Comparison of ENCODE assay signal across 14 mouse cellular contexts in genomic region chr2:91689452-91689851, GRCm38 (mm10). TPM values are rescaled to one million over a fixed set of nuclear protein-coding genes. Genes with fewer than 3 reads are reported as not detected.
DNase-seq lines count a peak whose midpoint lies in the region; ATAC-seq and TF ChIP-seq lines count a peak whose summit lies in the region.
"Had no signal": no experiment of that assay in that cellular context is flagged by ENCODE, and none has a peak within 500 bp of the region (broad histone marks: within the 10 kb centered on the region; RNA-seq: fewer than 3 reads in every experiment).

No protein-coding gene starts in this region.

- ATAC-seq in embryonic facial prominence, embryonic 14.5 days (ENCODE audit: low read depth), result no peak; the same call in 1 of the 2 replicates
- ATAC-seq in forebrain, embryonic 15.5 days (replicated peaks), result no peak
- ATAC-seq: forebrain, embryonic 13.5 days; liver, embryonic 12.5 days had no signal

- DNase-seq in embryonic facial prominence, embryonic 14.5 days (ENCODE audit: low spot score), result peak; percentile 10
- no peak for DNase-seq in embryonic facial prominence, embryonic 10.5 days (ENCODE audit: low spot score)
- DNase-seq in layer of hippocampus, adult 2 months (ENCODE audit: low spot score in 2 of 2), result peak; percentile 47 to 58
- no peak for DNase-seq in layer of hippocampus, postnatal 25 days (ENCODE audit: extremely low spot score in 1 of 2, low spot score in 1 of 2)
- peak; percentile 59 for DNase-seq in heart, adult 8-10 months (ENCODE audit: low spot score)
- DNase-seq in layer of hippocampus, adult 9-11 months, result peak; percentile 66
- no peak for DNase-seq in kidney, adult 11 months
- DNase-seq: kidney, postnatal 10 days; thymus, adult 18-20 months had no signal

- H3K9me3 ChIP-seq in embryonic facial prominence, embryonic 14.5 days (ENCODE audit: control insufficient read depth, low read length), result no peaks in the 10 kb centered on the region
- H3K9me3 ChIP-seq in embryonic facial prominence, embryonic 10.5 days, result no peaks in the 10 kb centered on the region
- H3K9me3 ChIP-seq in forebrain, embryonic 15.5 days, result no peaks in the 10 kb centered on the region
- H3K9me3 ChIP-seq: embryonic facial prominence, embryonic 13.5 days; forebrain, embryonic 13.5 days; liver, embryonic 12.5 days had no signal

- H3K36me3 ChIP-seq in embryonic facial prominence, embryonic 14.5 days (ENCODE audit: control insufficient read depth, insufficient read depth, low read length), result peaks cover 49% of the 10 kb centered on the region
- peaks cover 69% of the 10 kb centered on the region for H3K36me3 ChIP-seq in embryonic facial prominence, embryonic 10.5 days (replicated peaks)
- H3K36me3 ChIP-seq in forebrain, embryonic 15.5 days, result peaks cover 52% of the 10 kb centered on the region

- no peak overlapping the region for H3K4me2 ChIP-seq in embryonic facial prominence, embryonic 14.5 days (ENCODE audit: low read depth, low read length)
- no peak overlapping the region for H3K4me2 ChIP-seq in forebrain, embryonic 15.5 days (replicated peaks)
- H3K4me2 ChIP-seq: embryonic facial prominence, embryonic 13.5 days; forebrain, embryonic 13.5 days; liver, embryonic 12.5 days; midbrain, embryonic 11.5 days had no signal

- no peak overlapping the region for H3K9ac ChIP-seq in embryonic facial prominence, embryonic 14.5 days (ENCODE audit: low read depth, low read length)
- no peak overlapping the region for H3K9ac ChIP-seq in forebrain, embryonic 15.5 days (replicated peaks)
- H3K9ac ChIP-seq: embryonic facial prominence, embryonic 13.5 days; forebrain, embryonic 13.5 days; liver, embryonic 12.5 days had no signal

- no peaks in the 10 kb centered on the region for H3K4me1 ChIP-seq in embryonic facial prominence, embryonic 14.5 days (ENCODE audit: control insufficient read depth, insufficient read depth, low read length)
- H3K4me1 ChIP-seq in embryonic facial prominence, embryonic 10.5 days, result no peaks in the 10 kb centered on the region
- H3K4me1 ChIP-seq in forebrain, embryonic 15.5 days, result no peaks in the 10 kb centered on the region
- H3K4me1 ChIP-seq: embryonic facial prominence, embryonic 13.5 days; forebrain, embryonic 13.5 days; liver, embryonic 12.5 days had no signal

- WGBS in embryonic facial prominence, embryonic 14.5 days, result 86% methylated on average over 7 of the region's 7 CpGs
- WGBS in embryonic facial prominence, embryonic 10.5 days, result 80% methylated on average over 7 of the region's 7 CpGs
- WGBS in forebrain, embryonic 15.5 days, result 79% methylated on average over 7 of the region's 7 CpGs

- H3K4me3 ChIP-seq in embryonic facial prominence, embryonic 14.5 days (ENCODE audit: low read depth, low read length), result no peak overlapping the region
- H3K4me3 ChIP-seq in embryonic facial prominence, embryonic 10.5 days, result no peak overlapping the region
- H3K4me3 ChIP-seq in layer of hippocampus, adult 2 months, result no peak overlapping the region
- no peak overlapping the region for H3K4me3 ChIP-seq in forebrain, embryonic 15.5 days
- H3K4me3 ChIP-seq: embryonic facial prominence, embryonic 13.5 days; forebrain, embryonic 13.5 days; liver, embryonic 12.5 days had no signal

- no peak for TF ChIP-seq CTCF in layer of hippocampus, adult 2 months (conservative IDR thresholded peaks at IDR 0.05)

- no peaks in the 10 kb centered on the region for H3K27me3 ChIP-seq in embryonic facial prominence, embryonic 14.5 days (replicated peaks; ENCODE audit: control insufficient read depth, insufficient read depth, low read length)
- no peaks in the 10 kb centered on the region for H3K27me3 ChIP-seq in embryonic facial prominence, embryonic 10.5 days (replicated peaks; ENCODE audit: low read depth, poor library complexity, severe bottlenecking)
- no peaks in the 10 kb centered on the region for H3K27me3 ChIP-seq in forebrain, embryonic 15.5 days
- H3K27me3 ChIP-seq: embryonic facial prominence, embryonic 13.5 days; forebrain, embryonic 13.5 days; liver, embryonic 12.5 days had no signal

- H3K27ac ChIP-seq in embryonic facial prominence, embryonic 14.5 days (replicated peaks; ENCODE audit: low read depth, low read length), result no peak overlapping the region
- H3K27ac ChIP-seq in embryonic facial prominence, embryonic 10.5 days (replicated peaks), result no peak overlapping the region
- peak overlapping the region; percentile 67 for H3K27ac ChIP-seq in layer of hippocampus, adult 2 months
- H3K27ac ChIP-seq in forebrain, embryonic 15.5 days (replicated peaks), result no peak overlapping the region
- H3K27ac ChIP-seq: embryonic facial prominence, embryonic 13.5 days; forebrain, embryonic 13.5 days; liver, embryonic 12.5 days had no signal

RNA-seq across cellular contexts. Expression of gene Atg13, which starts 20.9 kb away (rescaled TPM):
- 27.2 and 31.0 TPM in 2 replicates for polyA plus RNA-seq in embryonic facial prominence, embryonic 14.5 days (2014; fragmentation: Nextera tagmentation; extraction: Ambion mirVana)
- polyA plus RNA-seq in embryonic facial prominence, embryonic 10.5 days (2016; fragmentation: Nextera tagmentation; extraction: Ambion mirVana), result 27.1 and 28.9 TPM in 2 replicates
- total RNA-seq in layer of hippocampus, adult 2 months (2021), result 10 to 100 TPM; 73.9 to 75.3 TPM
- 10 to 100 TPM; 72.0 to 74.3 TPM for total RNA-seq in layer of hippocampus, postnatal 25 days (2021)
- 10 to 100 TPM; 50.7 to 59.6 (median 55.4) TPM for total RNA-seq in heart, adult 8-10 months (2022)
- polyA plus RNA-seq in forebrain, embryonic 15.5 days (2015; fragmentation: Nextera tagmentation; extraction: Ambion mirVana), result 38.4 and 40.4 TPM in 2 replicates

RNA-seq across cellular contexts. Expression of gene Harbi1, which starts 21.2 kb away (rescaled TPM):
- 11.9 and 14.7 TPM in 2 replicates for polyA plus RNA-seq in embryonic facial prominence, embryonic 14.5 days (2014; fragmentation: Nextera tagmentation; extraction: Ambion mirVana)
- 24.8 and 26.9 TPM in 2 replicates for polyA plus RNA-seq in embryonic facial prominence, embryonic 10.5 days (2016; fragmentation: Nextera tagmentation; extraction: Ambion mirVana)
- total RNA-seq in layer of hippocampus, adult 2 months (2021), result 1 to 10 TPM; 6.7 to 10.0 TPM
- total RNA-seq in layer of hippocampus, postnatal 25 days (2021), result 1 to 10 TPM; 7.1 to 7.9 TPM
- total RNA-seq in heart, adult 8-10 months (2022), result 1 to 10 TPM; 5.8 to 8.5 (median 6.5) TPM
- polyA plus RNA-seq in forebrain, embryonic 15.5 days (2015; fragmentation: Nextera tagmentation; extraction: Ambion mirVana), result 20.4 and 23.7 TPM in 2 replicates

RNA-seq across cellular contexts. Expression of gene Arhgap1, which starts 39.8 kb away (rescaled TPM):
- polyA plus RNA-seq in embryonic facial prominence, embryonic 14.5 days (2014; fragmentation: Nextera tagmentation; extraction: Ambion mirVana), result 117 and 120 TPM in 2 replicates
- 76.0 and 80.5 TPM in 2 replicates for polyA plus RNA-seq in embryonic facial prominence, embryonic 10.5 days (2016; fragmentation: Nextera tagmentation; extraction: Ambion mirVana)
- 10 to 100 TPM; 65.1 to 66.2 TPM for total RNA-seq in layer of hippocampus, adult 2 months (2021)
- 10 to 100 TPM; 64.1 to 68.9 TPM for total RNA-seq in layer of hippocampus, postnatal 25 days (2021)
- 10 to 100 TPM; 20.6 to 24.6 (median 22.2) TPM for total RNA-seq in heart, adult 8-10 months (2022)
- 88.7 and 92.7 TPM in 2 replicates for polyA plus RNA-seq in forebrain, embryonic 15.5 days (2015; fragmentation: Nextera tagmentation; extraction: Ambion mirVana)

RNA-seq across cellular contexts. Expression of gene Zfp408, which starts 39.9 kb away (rescaled TPM):
- 4.0 and 5.0 TPM in 2 replicates for polyA plus RNA-seq in embryonic facial prominence, embryonic 14.5 days (2014; fragmentation: Nextera tagmentation; extraction: Ambion mirVana)
- polyA plus RNA-seq in embryonic facial prominence, embryonic 10.5 days (2016; fragmentation: Nextera tagmentation; extraction: Ambion mirVana), result 11.0 and 11.5 TPM in 2 replicates
- total RNA-seq in layer of hippocampus, adult 2 months (2021), result 10 to 100 TPM; 11.0 to 12.4 TPM
- 10 to 100 TPM in 1 of 2 experiments, 1 to 10 TPM in 1; 8.9 to 12.1 TPM for total RNA-seq in layer of hippocampus, postnatal 25 days (2021)
- 1 to 10 TPM; 2.6 to 4.1 (median 2.9) TPM for total RNA-seq in heart, adult 8-10 months (2022)
- polyA plus RNA-seq in forebrain, embryonic 15.5 days (2015; fragmentation: Nextera tagmentation; extraction: Ambion mirVana), result 13.8 and 14.8 TPM in 2 replicates

RNA-seq across cellular contexts. Expression of gene Ambra1, which starts 40.5 kb away (rescaled TPM):
- 15.3 TPM in 2 replicates for polyA plus RNA-seq in embryonic facial prominence, embryonic 14.5 days (2014; fragmentation: Nextera tagmentation; extraction: Ambion mirVana)
- polyA plus RNA-seq in embryonic facial prominence, embryonic 10.5 days (2016; fragmentation: Nextera tagmentation; extraction: Ambion mirVana), result 25.0 and 25.6 TPM in 2 replicates
- 10 to 100 TPM; 49.7 to 50.4 TPM for total RNA-seq in layer of hippocampus, adult 2 months (2021)
- 10 to 100 TPM; 44.8 to 47.1 TPM for total RNA-seq in layer of hippocampus, postnatal 25 days (2021)
- total RNA-seq in heart, adult 8-10 months (2022), result 10 to 100 TPM; 16.2 to 18.1 (median 16.6) TPM
- 20.0 and 21.8 TPM in 2 replicates for polyA plus RNA-seq in forebrain, embryonic 15.5 days (2015; fragmentation: Nextera tagmentation; extraction: Ambion mirVana)

Comparison
In these comparisons a context has a peak if more than half of its experiments do, and no peak if none do; other contexts are left out.
1. DNase-seq: peak in embryonic facial prominence, embryonic 14.5 days (single experiment), layer of hippocampus, adult 2 months (2 of 2), heart, adult 8-10 months (single experiment) and layer of hippocampus, adult 9-11 months (single experiment); none in embryonic facial prominence, embryonic 10.5 days (single experiment), layer of hippocampus, postnatal 25 days (0 of 2) and kidney, adult 11 months (single experiment).